Comparison of ENCODE assay signal across 24 mouse cellular contexts in the genomic region with DNA sequence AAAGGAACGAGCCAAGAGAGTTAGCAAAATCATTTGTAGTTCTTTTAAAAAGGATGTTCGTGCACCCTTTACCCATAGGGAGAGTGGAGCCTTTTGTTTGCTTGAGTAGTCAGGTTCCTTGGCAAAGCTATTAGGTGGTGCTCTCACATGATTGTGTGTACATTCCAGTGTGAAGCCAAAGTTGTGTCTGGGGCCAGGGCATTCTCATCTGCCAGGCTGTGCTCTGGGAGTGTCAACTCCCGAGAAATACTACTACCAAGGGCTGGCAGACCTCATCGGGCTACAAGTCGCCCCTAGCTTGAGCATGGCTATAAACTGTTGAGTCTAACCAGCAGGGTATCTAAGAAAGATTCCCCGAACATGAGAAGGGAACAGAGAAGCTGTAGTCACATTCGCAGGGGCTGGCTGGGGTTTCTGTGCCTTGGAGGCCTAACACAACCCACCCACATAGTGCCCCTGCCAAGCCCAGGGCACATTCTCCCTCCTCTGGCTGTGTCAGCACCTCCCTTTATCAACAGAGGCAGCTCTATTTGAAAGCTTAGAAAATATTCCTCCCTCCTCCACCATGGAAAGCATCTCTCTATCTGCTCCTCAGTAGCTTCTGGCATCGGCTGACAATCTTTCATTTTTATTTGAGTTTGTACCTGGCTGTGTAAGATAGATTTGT.
DNase-seq lines count a peak whose midpoint lies in the region; ATAC-seq and TF ChIP-seq lines count a peak whose summit lies in the region.
"Had no signal": no experiment of that assay in that cellular context is flagged by ENCODE, and none has a peak within 500 bp of the region (broad histone marks: within the 10 kb centered on the region; RNA-seq: fewer than 3 reads in every experiment).

No protein-coding gene starts in this region.

- intact Hi-C loops in heart, adult 2 months (cut with DNase I) = no loop called here
- intact Hi-C loops in heart, postnatal 25 days (cut with DNase I) = no loop called here

- no peak for TF ChIP-seq POLR2A in heart, adult 2 months (IDR thresholded peaks at IDR 0.05; ENCODE audit: insufficient read depth, low read depth, low read length)

- H3K79me2 ChIP-seq in heart, adult 2 months (replicated peaks; ENCODE audit: control insufficient read depth, insufficient read depth, low read length) = no peaks in the 10 kb centered on the region

- 57% methylated on average over 8 of the region's 8 CpGs for WGBS in heart, adult 2 months
- 79% methylated on average over 8 of the region's 8 CpGs for WGBS in heart, embryonic 12.5 days

- H3K4me3 ChIP-seq in heart, adult 2 months = no peak overlapping the region
- no peak overlapping the region for H3K4me3 ChIP-seq in heart, embryonic 12.5 days
- H3K4me3 ChIP-seq: hindbrain, embryonic 10.5 days; layer of hippocampus, adult 2 months; megakaryocyte, embryonic 14.5 days had no signal

- H3K4me2 ChIP-seq in heart, embryonic 12.5 days = no peak overlapping the region
- H3K4me2 ChIP-seq: liver, embryonic 11.5 days had no signal

- peaks cover 4% of the 10 kb centered on the region; the same call in 1 of the 2 replicates for H3K4me1 ChIP-seq in heart, adult 2 months (ENCODE audit: control insufficient read depth, insufficient read depth, low read length)
- H3K4me1 ChIP-seq in heart, embryonic 12.5 days (replicated peaks) = peaks cover 13% of the 10 kb centered on the region; the same call in 1 of the 2 replicates

- no peak for TF ChIP-seq EP300 in heart, adult 2 months (IDR thresholded peaks at IDR 0.05; ENCODE audit: insufficient read depth, low read depth, low read length)

- H3K9me3 ChIP-seq in heart, embryonic 12.5 days (replicated peaks) = no peaks in the 10 kb centered on the region
- H3K9me3 ChIP-seq: hindbrain, embryonic 10.5 days; megakaryocyte, embryonic 14.5 days had no signal

- no peak overlapping the region; the same call in 1 of the 2 replicates for H3K9ac ChIP-seq in heart, adult 2 months (ENCODE audit: low read depth, low read length)
- H3K9ac ChIP-seq in heart, embryonic 12.5 days = no peak overlapping the region

- no peak for TF ChIP-seq CTCF in heart, adult 2 months (IDR thresholded peaks at IDR 0.05)

- peak overlapping the region; percentile 74 for H3K27ac ChIP-seq in heart, adult 2 months
- H3K27ac ChIP-seq in heart, embryonic 12.5 days (ENCODE audit: poor library complexity, severe bottlenecking) = peak overlapping the region; percentile 44; the same call in 1 of the 2 replicates
- H3K27ac ChIP-seq: hindbrain, embryonic 10.5 days; hindbrain, postnatal 0 days; layer of hippocampus, adult 2 months had no signal

- DNase-seq in heart, adult 2 months = peak in 1 of 2 experiments; percentile 52
- DNase-seq in heart, postnatal 25 days (ENCODE audit: low spot score) = no peak
- peak; percentile 20 for DNase-seq in NIH3T3 (ENCODE audit: low read depth)
- peak; percentile 48 for DNase-seq in heart, postnatal 4 days
- DNase-seq in spleen, postnatal 14 days (ENCODE audit: low spot score in 2 of 2) = no peak
- no peak for DNase-seq in c-Kit-positive CD71-positive TER-119-positive erythroid progenitor cells, embryonic 14.5 days (ENCODE audit: low spot score)
- DNase-seq: adrenal gland, postnatal 14 days; cerebellum, adult 11 months; cerebellum, postnatal 25 days; embryo, embryonic 11 days; gastrocnemius, postnatal 25 days; kidney, adult 8-10 months; kidney, postnatal 14 days; layer of hippocampus, postnatal 36 days; lung, adult 18-20 months; lung, postnatal 14 days; thymus, postnatal 36 days had no signal

- ATAC-seq in heart, embryonic 12.5 days (ENCODE audit: insufficient number of reproducible peaks, low FRiP score) = no peak
- ATAC-seq: hindbrain, postnatal 0 days; midbrain, embryonic 16.5 days had no signal

- H3K27me3 ChIP-seq in heart, adult 2 months (ENCODE audit: control insufficient read depth, insufficient read depth, low read length) = no peaks in the 10 kb centered on the region
- no peaks in the 10 kb centered on the region for H3K27me3 ChIP-seq in heart, embryonic 12.5 days (replicated peaks)
- H3K27me3 ChIP-seq: megakaryocyte, embryonic 14.5 days had no signal

- H3K36me3 ChIP-seq in heart, adult 2 months (ENCODE audit: control insufficient read depth, insufficient read depth, low read length) = no peaks in the 10 kb centered on the region
- H3K36me3 ChIP-seq in heart, embryonic 12.5 days = peaks cover 81% of the 10 kb centered on the region

Comparison
In these comparisons a context has a peak if more than half of its experiments do, and no peak if none do; other contexts are left out.
1. DNase-seq: peak in NIH3T3 (single experiment) and heart, postnatal 4 days (single experiment); none in heart, postnatal 25 days (single experiment), spleen, postnatal 14 days (0 of 2) and c-Kit-positive CD71-positive TER-119-positive erythroid progenitor cells, embryonic 14.5 days (single experiment).